Mouse (Mus musculus): ENCODE measurements around the gene Tjp1. TPM values are rescaled to one million over a fixed set of nuclear protein-coding genes. Genes with fewer than 3 reads are reported as not detected.
A peak's percentile ranks its signal among the peaks of the same experiment; 100 is the strongest.

The Tjp1 gene
- polyA plus RNA-seq, 1 experiment from 2014 or later = 13.4 TPM

GRCm38 (mm10) chr7:65439518-65439917, 88.1 kb downstream of the Tjp1 start:
- no peak for ATAC-seq (ENCODE audit: insufficient number of reproducible peaks, insufficient read depth, low FRiP score, low read depth)

GRCm38 (mm10) chr7:65438146-65438545, 89.4 kb downstream of the Tjp1 start:
- Histone ChIP-seq H3K36me3 (ENCODE audit: control insufficient read depth, insufficient read depth, low read length) (no peaks in the 10 kb centered on the region), H3K4me1 (ENCODE audit: control insufficient read depth, insufficient read depth, low read length) (no peaks in the 10 kb centered on the region), H3K9ac (replicated peaks; ENCODE audit: low read depth, low read length) (no peak overlapping the region), H3K27ac (ENCODE audit: low read length) (no peak overlapping the region), H3K4me3 (ENCODE audit: low read depth, low read length) (no peak overlapping the region), H3K4me2 (replicated peaks; ENCODE audit: low read depth, low read length) (no peak overlapping the region), H3K27me3 (ENCODE audit: control insufficient read depth, insufficient read depth, low read length) (no peaks in the 10 kb centered on the region), H3K9me3 (ENCODE audit: control insufficient read depth, low read depth, low read length) (no peaks in the 10 kb centered on the region)
- 76% methylated on average over 5 of the region's 5 CpGs for WGBS
- no peak for ATAC-seq (ENCODE audit: insufficient number of reproducible peaks, insufficient read depth, low FRiP score, low read depth)

More at GRCm38 (mm10) chr7:65439518-65439917, 88.1 kb downstream of the Tjp1 start:
- Histone ChIP-seq H3K9ac (replicated peaks; ENCODE audit: low read depth, low read length) (no peak overlapping the region), H3K27me3 (ENCODE audit: control insufficient read depth, insufficient read depth, low read length) (no peaks in the 10 kb centered on the region), H3K9me3 (ENCODE audit: control insufficient read depth, low read depth, low read length) (no peaks in the 10 kb centered on the region), H3K4me2 (replicated peaks; ENCODE audit: low read depth, low read length) (no peak overlapping the region), H3K4me3 (ENCODE audit: low read depth, low read length) (no peak overlapping the region), H3K4me1 (ENCODE audit: control insufficient read depth, insufficient read depth, low read length) (no peaks in the 10 kb centered on the region), H3K27ac (ENCODE audit: low read length) (no peak overlapping the region), H3K36me3 (ENCODE audit: control insufficient read depth, insufficient read depth, low read length) (no peaks in the 10 kb centered on the region)
- WGBS = 68% methylated on average over 8 of the region's 8 CpGs

GRCm38 (mm10) chr7:65436921-65437320, 90.7 kb downstream of the Tjp1 start:
- H3K9me3 ChIP-seq (ENCODE audit: control insufficient read depth, low read depth, low read length) = no peaks in the 10 kb centered on the region
- no peak overlapping the region for H3K9ac ChIP-seq (replicated peaks; ENCODE audit: low read depth, low read length)
- no peak overlapping the region for H3K27ac ChIP-seq (ENCODE audit: low read length)
- H3K4me1 ChIP-seq (ENCODE audit: control insufficient read depth, insufficient read depth, low read length) = no peaks in the 10 kb centered on the region
- no peak overlapping the region for H3K4me2 ChIP-seq (replicated peaks; ENCODE audit: low read depth, low read length)
- ATAC-seq (ENCODE audit: insufficient number of reproducible peaks, insufficient read depth, low FRiP score, low read depth) = no peak
- H3K4me3 ChIP-seq (ENCODE audit: low read depth, low read length) = no peak overlapping the region
- H3K27me3 ChIP-seq (ENCODE audit: control insufficient read depth, insufficient read depth, low read length) = no peaks in the 10 kb centered on the region
- no peaks in the 10 kb centered on the region for H3K36me3 ChIP-seq (ENCODE audit: control insufficient read depth, insufficient read depth, low read length)
- 69% methylated on average over 3 of the region's 3 CpGs for WGBS

- Histone ChIP-seq H3K4me3 (ENCODE audit: low read depth, low read length) (no peak overlapping the region), H3K27me3 (ENCODE audit: control insufficient read depth, insufficient read depth, low read length) (no peaks in the 10 kb centered on the region), H3K36me3 (ENCODE audit: control insufficient read depth, insufficient read depth, low read length) (no peaks in the 10 kb centered on the region), H3K4me2 (replicated peaks; ENCODE audit: low read depth, low read length) (no peak overlapping the region), H3K9ac (replicated peaks; ENCODE audit: low read depth, low read length) (no peak overlapping the region), H3K27ac (ENCODE audit: low read length) (no peak overlapping the region), H3K9me3 (ENCODE audit: control insufficient read depth, low read depth, low read length) (no peaks in the 10 kb centered on the region), H3K4me1 (ENCODE audit: control insufficient read depth, insufficient read depth, low read length) (peaks cover 6% of the 10 kb centered on the region; the same call in 1 of the 2 replicates)
- 37% methylated on average over 9 of the region's 9 CpGs for WGBS
- ATAC-seq (ENCODE audit: insufficient number of reproducible peaks, insufficient read depth, low FRiP score, low read depth) = no peak
These were observed 96.4 kb downstream of the Tjp1 start for GRCm38 (mm10) chr7:65431018-65431695.

- H3K4me3 ChIP-seq (ENCODE audit: low read depth, low read length) = no peak overlapping the region
- no peak overlapping the region for H3K9ac ChIP-seq (replicated peaks; ENCODE audit: low read depth, low read length)
- 11% methylated on average over 8 of the region's 8 CpGs for whole genome bisulfite sequencing
- H3K36me3 ChIP-seq (ENCODE audit: control insufficient read depth, insufficient read depth, low read length) = no peaks in the 10 kb centered on the region
- H3K9me3 ChIP-seq (ENCODE audit: control insufficient read depth, low read depth, low read length) = no peaks in the 10 kb centered on the region
- peaks cover 6% of the 10 kb centered on the region; the same call in 1 of the 2 replicates for H3K4me1 ChIP-seq (ENCODE audit: control insufficient read depth, insufficient read depth, low read length)
- no peak for ATAC-seq (ENCODE audit: insufficient number of reproducible peaks, insufficient read depth, low FRiP score, low read depth)
- H3K4me2 ChIP-seq (replicated peaks; ENCODE audit: low read depth, low read length) = no peak overlapping the region
- no peaks in the 10 kb centered on the region for H3K27me3 ChIP-seq (ENCODE audit: control insufficient read depth, insufficient read depth, low read length)
- H3K27ac ChIP-seq (ENCODE audit: low read length) = no peak overlapping the region
These were observed 97.2 kb downstream of the Tjp1 start for GRCm38 (mm10) chr7:65430401-65430800.

- Histone ChIP-seq H3K9ac (replicated peaks; ENCODE audit: low read depth, low read length) (no peak overlapping the region), H3K27me3 (ENCODE audit: control insufficient read depth, insufficient read depth, low read length) (no peaks in the 10 kb centered on the region), H3K27ac (ENCODE audit: low read length) (no peak overlapping the region), H3K36me3 (ENCODE audit: control insufficient read depth, insufficient read depth, low read length) (no peaks in the 10 kb centered on the region), H3K9me3 (ENCODE audit: control insufficient read depth, low read depth, low read length) (no peaks in the 10 kb centered on the region), H3K4me2 (replicated peaks; ENCODE audit: low read depth, low read length) (no peak overlapping the region), H3K4me1 (ENCODE audit: control insufficient read depth, insufficient read depth, low read length) (no peaks in the 10 kb centered on the region), H3K4me3 (ENCODE audit: low read depth, low read length) (no peak overlapping the region)
- ATAC-seq (ENCODE audit: insufficient number of reproducible peaks, insufficient read depth, low FRiP score, low read depth) = no peak
- 41% methylated on average over 8 of the region's 8 CpGs for WGBS
These were observed 103.1 kb downstream of the Tjp1 start for GRCm38 (mm10) chr7:65424519-65424918.

GRCm38 (mm10) chr7:65422456-65422855, 105.1 kb downstream of the Tjp1 start:
- Histone ChIP-seq H3K4me2 (replicated peaks; ENCODE audit: low read depth, low read length) (no peak overlapping the region), H3K9me3 (ENCODE audit: control insufficient read depth, low read depth, low read length) (no peaks in the 10 kb centered on the region), H3K36me3 (ENCODE audit: control insufficient read depth, insufficient read depth, low read length) (no peaks in the 10 kb centered on the region), H3K27me3 (ENCODE audit: control insufficient read depth, insufficient read depth, low read length) (no peaks in the 10 kb centered on the region), H3K4me1 (ENCODE audit: control insufficient read depth, insufficient read depth, low read length) (0 out of 2 replicates have a peak, but pooled peaks cover 1% of the 10 kb centered on the region), H3K9ac (replicated peaks; ENCODE audit: low read depth, low read length) (no peak overlapping the region), H3K4me3 (ENCODE audit: low read depth, low read length) (no peak overlapping the region), H3K27ac (ENCODE audit: low read length) (no peak overlapping the region)
- 87% methylated on average over 1 of the region's 1 CpGs for WGBS
- no peak for ATAC-seq (ENCODE audit: insufficient number of reproducible peaks, insufficient read depth, low FRiP score, low read depth)

- Histone ChIP-seq H3K27ac (ENCODE audit: low read length) (no peak overlapping the region), H3K9ac (replicated peaks; ENCODE audit: low read depth, low read length) (no peak overlapping the region), H3K4me2 (replicated peaks; ENCODE audit: low read depth, low read length) (no peak overlapping the region), H3K9me3 (ENCODE audit: control insufficient read depth, low read depth, low read length) (no peaks in the 10 kb centered on the region), H3K27me3 (ENCODE audit: control insufficient read depth, insufficient read depth, low read length) (no peaks in the 10 kb centered on the region), H3K4me3 (ENCODE audit: low read depth, low read length) (no peak overlapping the region), H3K4me1 (ENCODE audit: control insufficient read depth, insufficient read depth, low read length) (0 out of 2 replicates have a peak, but pooled peaks cover 4% of the 10 kb centered on the region), H3K36me3 (ENCODE audit: control insufficient read depth, insufficient read depth, low read length) (no peaks in the 10 kb centered on the region)
- peak; percentile 48; the same call in 1 of the 2 replicates for ATAC-seq (ENCODE audit: insufficient number of reproducible peaks, insufficient read depth, low FRiP score, low read depth)
- WGBS = 52% methylated on average over 10 of the region's 10 CpGs
These were observed 106.1 kb downstream of the Tjp1 start for GRCm38 (mm10) chr7:65421451-65421850.

GRCm38 (mm10) chr7:65419926-65420325, 107.7 kb downstream of the Tjp1 start:
- Histone ChIP-seq H3K36me3 (ENCODE audit: control insufficient read depth, insufficient read depth, low read length) (no peaks in the 10 kb centered on the region), H3K4me1 (ENCODE audit: control insufficient read depth, insufficient read depth, low read length) (peaks cover 4% of the 10 kb centered on the region), H3K27ac (ENCODE audit: low read length) (no peak overlapping the region), H3K9me3 (ENCODE audit: control insufficient read depth, low read depth, low read length) (no peaks in the 10 kb centered on the region), H3K4me2 (replicated peaks; ENCODE audit: low read depth, low read length) (no peak overlapping the region), H3K27me3 (ENCODE audit: control insufficient read depth, insufficient read depth, low read length) (no peaks in the 10 kb centered on the region), H3K9ac (replicated peaks; ENCODE audit: low read depth, low read length) (no peak overlapping the region), H3K4me3 (ENCODE audit: low read depth, low read length) (no peak overlapping the region)
- no peak for ATAC-seq (ENCODE audit: insufficient number of reproducible peaks, insufficient read depth, low FRiP score, low read depth)
- WGBS = 70% methylated on average over 1 of the region's 1 CpGs
